Mouse (Mus musculus): ENCODE data around the gene Ngdn. TPM values are rescaled to one million over a fixed set of nuclear protein-coding genes. Genes with fewer than 3 reads are reported as not detected.
A peak's percentile ranks its signal among the peaks of the same experiment; 100 is the strongest.

Ngdn gene
- total and polyA plus RNA-seq, 3 experiments: 140 to 148 TPM; not detected in 1

DNA sequence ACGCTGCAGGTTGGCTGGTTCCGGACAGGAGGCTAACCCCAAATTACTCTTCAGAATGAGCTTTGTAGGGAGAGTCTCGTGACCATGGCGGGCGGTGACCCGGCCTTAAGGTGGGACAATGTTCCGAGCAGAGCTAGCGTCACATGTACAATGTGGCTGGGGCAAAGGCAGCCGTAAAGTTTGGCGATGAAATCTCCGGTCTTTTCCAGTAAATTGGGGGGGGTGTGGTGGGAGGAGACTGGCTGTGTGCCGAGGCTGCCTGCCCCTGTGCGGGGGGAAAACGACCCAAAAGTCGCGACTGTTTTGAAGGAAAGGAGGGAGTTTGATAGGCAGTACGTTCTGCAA lies 485 bp downstream of the Ngdn start:
- H3K9ac ChIP-seq (ENCODE audit: control insufficient read depth, low read depth, low read length, poor library complexity, severe bottlenecking): peak overlapping the region; percentile 79
- H3K27ac ChIP-seq (ENCODE audit: control insufficient read depth, low read depth, low read length): peak overlapping the region; percentile 69
- TF ChIP-seq POLR2A (IDR thresholded peaks at IDR 0.05; ENCODE audit: control insufficient read depth in 1 of 2, insufficient read depth in 1 of 2, low read depth in 1 of 2, low read length in 2 of 2, poor library complexity in 1 of 2) (no peak; a peak in 1 of 4 replicates), ELF1 (IDR thresholded peaks at IDR 0.05; ENCODE audit: low read depth, low read length) (no peak), E2F4 (IDR thresholded peaks at IDR 0.05; ENCODE audit: borderline replicate concordance, low read depth, low read length) (no peak), MAX (IDR thresholded peaks at IDR 0.05; ENCODE audit: low read length) (peak; percentile 35; the same call in 1 of the 2 replicates), MYC (IDR thresholded peaks at IDR 0.05; ENCODE audit: low read depth, low read length) (0 out of 2 replicates have a peak, but pooled peaks have one; percentile 10), USF2 (IDR thresholded peaks at IDR 0.05; ENCODE audit: borderline replicate concordance in 1 of 2, insufficient read depth in 1 of 2, low read depth in 1 of 2, low read length in 2 of 2) (no peak), POLR2AphosphoS2 (IDR thresholded peaks at IDR 0.05; ENCODE audit: low read length) (no peak), MXI1 (IDR thresholded peaks at IDR 0.05; ENCODE audit: low read depth, low read length) (peak; percentile 81), CHD2 (IDR thresholded peaks at IDR 0.05; ENCODE audit: low read length) (no peak), KAT2A (conservative IDR thresholded peaks at IDR 0.05; ENCODE audit: low read depth, low read length) (no peak), ETS1 (IDR thresholded peaks at IDR 0.05; ENCODE audit: low read depth, low read length) (no peak), MYB (IDR thresholded peaks at IDR 0.05; ENCODE audit: low read depth, low read length) (no peak), POLR2AphosphoS5 (IDR thresholded peaks at IDR 0.05; ENCODE audit: borderline replicate concordance, low read depth, low read length) (no peak), TAL1 (IDR thresholded peaks at IDR 0.05; ENCODE audit: low read length) (no peak), NELFE (IDR thresholded peaks at IDR 0.05; ENCODE audit: low read depth, low read length) (no peak), GABPA (IDR thresholded peaks at IDR 0.05; ENCODE audit: low read depth, low read length) (no peak), ZC3H11A (IDR thresholded peaks at IDR 0.05; ENCODE audit: low read depth, low read length) (no peak), CHD1 (IDR thresholded peaks at IDR 0.05; ENCODE audit: low read depth, low read length) (0 out of 2 replicates have a peak, but pooled peaks have one; percentile 67), UBTF (IDR thresholded peaks at IDR 0.05; ENCODE audit: borderline replicate concordance, insufficient read depth, low read depth, low read length) (no peak), MAZ (IDR thresholded peaks at IDR 0.05; ENCODE audit: low read depth, low read length) (no peak), SIN3A (IDR thresholded peaks at IDR 0.05; ENCODE audit: low read length) (peak; percentile 55; the same call in 1 of the 2 replicates), MEF2A (IDR thresholded peaks at IDR 0.05; ENCODE audit: extremely low read depth, insufficient replicate concordance, low read depth, low read length, poor library complexity, severe bottlenecking) (no peak), EP300 (IDR thresholded peaks at IDR 0.05; ENCODE audit: low read depth in 1 of 2, low read length in 2 of 2) (no peak), BHLHE40 (IDR thresholded peaks at IDR 0.05; ENCODE audit: borderline replicate concordance, low read depth, low read length) (0 out of 2 replicates have a peak, but pooled peaks have one; percentile 19), RAD21 (IDR thresholded peaks at IDR 0.05; ENCODE audit: low read depth, low read length) (no peak), GATA1 (IDR thresholded peaks at IDR 0.05; ENCODE audit: low read depth, low read length) (no peak), MAFK (IDR thresholded peaks at IDR 0.05; ENCODE audit: borderline replicate concordance, low read depth, low read length) (no peak), USF1 (IDR thresholded peaks at IDR 0.05; ENCODE audit: low read depth, low read length) (no peak; the same call in 1 of the 2 replicates)
- peaks cover 4% of the 10 kb centered on the region in 2 experiments; a peak in 3 of 4 replicates for H3K36me3 ChIP-seq (ENCODE audit: control insufficient read depth in 1 of 2, insufficient read depth in 2 of 2, low read length in 2 of 2)
- peaks cover 12% of the 10 kb centered on the region for H3K79me2 ChIP-seq (ENCODE audit: control insufficient read depth, insufficient read depth, low read length, poor library complexity)
- H3K27me3 ChIP-seq (ENCODE audit: control insufficient read depth in 1 of 2, insufficient read depth in 2 of 2, low read length in 2 of 2): no peaks in the 10 kb centered on the region
- peak overlapping the region; percentile 65 to 81 for H3K4me3 ChIP-seq (ENCODE audit: control insufficient read depth in 1 of 2, insufficient read depth in 1 of 2, low read depth in 2 of 2, low read length in 2 of 2)
- no peak for DNase-seq (ENCODE audit: low read depth, low spot score)
- H3K9me3 ChIP-seq (replicated peaks; ENCODE audit: insufficient read depth, low read length): no peaks in the 10 kb centered on the region
- no peaks in the 10 kb centered on the region; a peak in 2 of 4 replicates for H3K4me1 ChIP-seq (ENCODE audit: control insufficient read depth in 1 of 2, insufficient read depth in 2 of 2, low read length in 2 of 2)
